Mouse (Mus musculus) kidney, postnatal 0 days (tissue): Measurements from ENCODE around the gene Sbsn. TPM values are rescaled to one million over a fixed set of nuclear protein-coding genes. Genes with fewer than 3 reads are reported as not detected.

ENCODE experiments used
- ATAC-seq: fragments of 200-750 bp; cut with Nextera tagmentation; replicated peaks from 2 replicates; pipeline ENCODE4 v1.8.0; 2017; ENCODE audit warnings: low read depth, moderate number of reproducible peaks, moderate TSS enrichment, moderate library complexity; ENCODE audit not compliant: low FRiP score
- DNase-seq: peaks from one replicate; pipeline ENCODE4 v3.0.0-alpha.2; 2016; ENCODE audit warnings: low spot score
- H3K27ac ChIP-seq: fragments of 300-500 bp; sonication (generic); 2 replicates; pipeline ENCODE4 v1.5.1; 2014; ENCODE audit warnings: mild to moderate bottlenecking
- H3K27me3 ChIP-seq: fragments of 300-500 bp; sonication (generic); 2 replicates; pipeline ENCODE4 v1.6.1; 2014; ENCODE audit warnings: low read length, mixed read lengths; ENCODE audit not compliant: insufficient read depth
- H3K36me3 ChIP-seq: fragments of 300-500 bp; sonication (generic); 2 replicates; pipeline ENCODE4 v1.6.1; 2014; ENCODE audit warnings: low read length, mixed read lengths; ENCODE audit not compliant: insufficient read depth
- H3K4me1 ChIP-seq: fragments of 300-500 bp; sonication (generic); replicated peaks from 2 replicates; pipeline ENCODE4 v1.6.1; 2014; ENCODE audit warnings: antibody characterized with exemption, low read length, mixed read lengths; ENCODE audit not compliant: insufficient read depth
- H3K4me2 ChIP-seq: fragments of 300-500 bp; sonication (generic); 2 replicates; pipeline ENCODE4 v1.6.1; 2014; ENCODE audit warnings: mild to moderate bottlenecking, low read length, moderate library complexity, mixed read lengths
- H3K4me3 ChIP-seq: fragments of 300-500 bp; sonication (generic); replicated peaks from 2 replicates; pipeline ENCODE4 v1.5.1; 2014; ENCODE audit warnings: low read depth, low read length
- H3K9ac ChIP-seq: fragments of 300-500 bp; sonication (generic); 2 replicates; pipeline ENCODE4 v1.6.1; 2014; ENCODE audit warnings: low read depth, low read length
- H3K9me3 ChIP-seq: fragments of 300-500 bp; sonication (generic); replicated peaks from 2 replicates; pipeline ENCODE4 v1.6.1; 2016; ENCODE audit warnings: low read length, inconsistent platforms, mixed read lengths
- CTCF ChIP-seq: IDR thresholded peaks from 2 replicates; pipeline ENCODE4 v1.5.1; 2016; ENCODE audit warnings: antibody characterized with exemption, low read depth, mild to moderate bottlenecking, moderate library complexity
- WGBS: fragments of 180-500 bp; shearing (Covaris S2); extraction: QIAGEN DNeasy Blood & Tissue Kit; methylation state at CpG from one replicate; pipeline ENCODE4 v1.1.7; 2014; 5-methylcytosine and 5-hydroxymethylcytosine counted together
- polyA plus RNA-seq: library from polyadenylated mRNA; unstranded; fragments of >200 nt; fragmentation: Nextera tagmentation; extraction: Ambion mirVana; gene quantifications from 2 replicates; pipeline ENCODE4 v1.2.1, GENCODE M21; 2015

The Sbsn gene
- polyA plus RNA-seq, 1 experiment from 2014 or later: 2.5 TPM

DNA sequence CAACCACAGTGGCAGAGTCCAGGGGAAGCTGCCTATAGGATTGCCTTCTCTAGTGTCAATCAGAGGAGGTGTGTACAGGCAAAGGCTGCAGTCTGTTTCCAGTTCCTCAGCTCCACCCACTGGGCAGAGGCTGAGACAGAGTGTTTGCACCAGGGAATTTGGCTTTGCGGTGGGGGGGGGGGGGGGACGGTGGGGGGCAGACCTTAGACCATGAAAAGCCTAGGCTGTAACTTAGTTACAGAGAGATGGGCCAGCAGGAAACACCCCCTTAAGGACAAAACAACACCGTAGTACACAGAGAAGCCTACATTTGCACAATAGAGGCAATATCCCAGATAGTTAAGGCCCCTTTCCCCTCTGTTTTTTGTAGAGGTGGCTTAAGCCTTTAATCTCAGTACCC lies 5.7 kb downstream of the Sbsn start:
- Histone ChIP-seq H3K9ac (no peak overlapping the region), H3K27ac (no peak overlapping the region), H3K27me3 (no peaks in the 10 kb centered on the region), H3K4me3 (no peak overlapping the region), H3K36me3 (no peaks in the 10 kb centered on the region), H3K4me1 (no peaks in the 10 kb centered on the region), H3K4me2 (no peak overlapping the region), H3K9me3 (no peaks in the 10 kb centered on the region)
- peak; percentile 23; the same call in 1 of the 2 replicates for ATAC-seq
- WGBS: 83% methylated on average over 3 of the region's 3 CpGs
- TF ChIP-seq CTCF: no peak
- DNase-seq: no peak

DNA sequence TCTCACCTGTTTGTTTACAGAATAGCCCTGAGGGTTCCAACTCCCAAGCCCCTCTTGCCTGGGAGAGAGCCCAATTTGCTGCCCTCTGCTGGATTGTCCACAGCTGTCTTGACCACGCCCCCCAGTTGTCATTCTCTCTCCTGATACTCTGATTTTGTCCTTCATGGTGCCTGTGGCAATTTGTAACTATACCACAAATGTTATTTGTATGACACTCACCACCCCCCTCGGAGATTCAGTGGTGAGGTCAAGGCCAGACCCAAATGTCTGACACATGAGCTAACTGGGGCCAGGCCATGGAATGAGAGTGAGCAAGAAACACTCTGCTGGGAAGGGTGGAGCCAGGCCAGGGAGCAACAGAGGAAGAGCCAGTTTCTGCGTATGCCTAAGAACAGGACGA lies 7.6 kb downstream of the Sbsn start:
- H3K36me3 ChIP-seq: no peaks in the 10 kb centered on the region
- H3K4me2 ChIP-seq: no peak overlapping the region
- no peaks in the 10 kb centered on the region for H3K9me3 ChIP-seq
- TF ChIP-seq CTCF: peak; percentile 69
- no peak overlapping the region for H3K9ac ChIP-seq
- ATAC-seq (peak; percentile 34; the same call in 1 of the 2 replicates), DNase-seq (peak; percentile 64)
- no peak overlapping the region for H3K27ac ChIP-seq
- H3K4me3 ChIP-seq: no peak overlapping the region
- H3K4me1 ChIP-seq: no peaks in the 10 kb centered on the region
- 19% methylated on average over 4 of the region's 4 CpGs for WGBS
- no peaks in the 10 kb centered on the region for H3K27me3 ChIP-seq

DNA sequence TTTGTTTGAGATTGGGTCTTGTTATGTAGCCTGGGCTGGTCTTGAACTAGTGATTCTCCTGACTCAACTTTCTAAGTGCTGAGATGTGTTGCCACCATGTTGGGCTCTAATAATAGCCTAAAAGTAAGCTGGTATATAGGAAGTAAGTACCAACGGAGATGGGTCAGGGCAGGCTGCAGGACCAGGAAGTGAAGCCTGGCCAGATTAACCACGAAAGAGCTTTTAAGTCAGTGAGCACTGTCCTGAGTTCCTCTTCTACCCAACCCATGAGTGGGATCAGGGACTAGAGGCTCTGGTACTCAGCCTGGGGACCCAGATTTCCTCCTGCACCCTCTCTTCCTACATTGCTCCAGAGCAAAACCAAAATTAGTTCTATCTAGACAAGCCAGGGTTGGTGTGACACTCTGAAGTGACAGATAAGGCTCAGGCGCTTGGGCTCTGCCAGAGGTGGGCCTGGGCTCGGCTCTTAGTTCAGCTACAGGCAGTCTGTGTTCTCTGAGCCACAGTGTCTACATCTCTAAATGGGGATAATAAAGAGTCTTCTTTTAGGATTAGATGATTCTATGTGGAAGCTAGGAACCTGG lies 10.6 kb downstream of the Sbsn start:
- WGBS: 80% methylated on average over 4 of the region's 4 CpGs
- DNase-seq (no peak), ATAC-seq (no peak)
- H3K9me3 ChIP-seq: no peaks in the 10 kb centered on the region
- no peaks in the 10 kb centered on the region for H3K36me3 ChIP-seq
- no peaks in the 10 kb centered on the region for H3K27me3 ChIP-seq
- no peak overlapping the region for H3K9ac ChIP-seq
- TF ChIP-seq CTCF: no peak
- no peak overlapping the region for H3K27ac ChIP-seq
- H3K4me1 ChIP-seq: no peaks in the 10 kb centered on the region
- H3K4me3 ChIP-seq: no peak overlapping the region
- no peak overlapping the region for H3K4me2 ChIP-seq

DNA sequence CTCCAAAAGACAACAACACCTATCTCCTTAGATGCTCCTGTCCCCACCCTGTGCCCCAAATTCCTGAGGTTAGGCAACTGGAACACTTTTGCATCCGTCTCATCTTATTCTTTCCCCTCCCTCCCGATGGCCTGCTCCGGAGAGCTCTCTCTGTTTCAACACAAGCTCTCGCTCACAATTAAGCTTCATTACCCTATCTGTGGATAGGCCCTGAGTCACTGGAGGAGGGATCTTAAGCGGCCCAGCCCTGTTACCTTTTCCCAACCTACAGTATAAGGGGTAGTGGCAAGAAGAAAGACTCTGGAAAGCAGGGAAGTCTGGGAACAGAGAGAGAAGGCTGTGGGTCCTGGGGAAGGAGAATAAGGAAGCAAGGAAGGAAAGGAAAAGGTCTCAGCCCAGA lies 12.2 kb downstream of the Sbsn start, which contains the start of gene Dmkn:
Dmkn (plus strand) TSS at position 301 of the 400 bp plus-strand sequence.
- H3K4me1 ChIP-seq: no peaks in the 10 kb centered on the region
- no peaks in the 10 kb centered on the region for H3K9me3 ChIP-seq
- ATAC-seq: no peak
- no peak within 1 kb of the TSS for H3K27ac ChIP-seq
- no peak within 1 kb of the TSS for H3K4me3 ChIP-seq
- no peaks in the 10 kb centered on the region for H3K27me3 ChIP-seq
- TF ChIP-seq CTCF: no peak
- no peak for DNase-seq
- H3K4me2 ChIP-seq: no peak within 1 kb of the TSS
- WGBS: 33% methylated on average over 5 of the region's 5 CpGs
- H3K9ac ChIP-seq: no peak within 1 kb of the TSS
- H3K36me3 ChIP-seq: no peaks in the 10 kb centered on the region

DNA sequence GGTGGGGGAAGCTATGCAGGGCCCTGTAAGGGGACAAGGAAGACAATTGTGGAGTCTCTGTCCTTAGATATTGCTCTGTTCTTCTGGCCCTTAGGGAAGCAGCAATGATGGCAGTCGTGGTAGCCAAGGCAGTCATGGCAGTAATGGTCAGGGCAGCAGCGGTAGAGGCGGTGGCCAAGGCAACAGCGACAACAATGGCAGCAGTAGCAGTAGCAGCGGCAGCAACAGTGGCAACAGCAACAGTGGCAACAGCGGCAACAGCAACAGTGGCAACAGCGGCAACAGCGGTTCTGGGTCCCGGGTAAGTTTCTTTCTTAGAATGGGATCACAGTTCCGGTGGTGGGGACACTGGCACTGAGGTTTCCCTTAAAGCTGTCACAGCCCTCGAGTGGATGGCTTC lies 13.9 kb downstream of the Sbsn start:
- Histone ChIP-seq H3K36me3 (no peaks in the 10 kb centered on the region), H3K4me1 (no peaks in the 10 kb centered on the region), H3K4me3 (no peak overlapping the region), H3K27ac (no peak overlapping the region), H3K27me3 (no peaks in the 10 kb centered on the region), H3K9ac (no peak overlapping the region), H3K9me3 (no peaks in the 10 kb centered on the region), H3K4me2 (no peak overlapping the region)
- ATAC-seq (no peak), DNase-seq (no peak)
- no peak for TF ChIP-seq CTCF
- 29% methylated on average over 11 of the region's 11 CpGs for WGBS

DNA sequence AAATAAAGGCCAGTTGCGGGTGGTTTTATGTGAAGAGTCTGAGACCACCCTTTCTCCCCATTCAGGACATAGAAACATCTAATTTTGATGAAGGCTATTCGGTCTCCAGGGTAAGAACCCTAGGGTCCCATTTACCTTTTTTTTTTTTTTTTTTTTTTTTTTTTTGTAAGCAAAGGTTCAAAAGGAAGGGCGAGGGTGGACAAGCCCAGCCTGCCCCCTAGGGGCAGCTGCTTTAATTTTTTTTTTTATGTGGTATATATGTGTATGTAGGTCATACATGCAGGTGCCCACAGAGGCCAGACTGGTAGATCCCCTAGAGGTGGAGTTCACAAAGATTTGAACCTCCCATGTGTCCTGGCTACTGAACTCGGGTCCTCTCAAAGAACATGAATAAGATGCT lies 15.1 kb downstream of the Sbsn start:
- Histone ChIP-seq H3K4me2 (no peak overlapping the region), H3K4me3 (no peak overlapping the region), H3K9ac (no peak overlapping the region), H3K9me3 (no peaks in the 10 kb centered on the region), H3K27me3 (no peaks in the 10 kb centered on the region), H3K27ac (no peak overlapping the region), H3K36me3 (no peaks in the 10 kb centered on the region), H3K4me1 (no peaks in the 10 kb centered on the region)
- WGBS: 91% methylated on average over 4 of the region's 4 CpGs
- no peak for DNase-seq
- ATAC-seq: no peak
- no peak; the same call in 1 of the 2 replicates for TF ChIP-seq CTCF

DNA sequence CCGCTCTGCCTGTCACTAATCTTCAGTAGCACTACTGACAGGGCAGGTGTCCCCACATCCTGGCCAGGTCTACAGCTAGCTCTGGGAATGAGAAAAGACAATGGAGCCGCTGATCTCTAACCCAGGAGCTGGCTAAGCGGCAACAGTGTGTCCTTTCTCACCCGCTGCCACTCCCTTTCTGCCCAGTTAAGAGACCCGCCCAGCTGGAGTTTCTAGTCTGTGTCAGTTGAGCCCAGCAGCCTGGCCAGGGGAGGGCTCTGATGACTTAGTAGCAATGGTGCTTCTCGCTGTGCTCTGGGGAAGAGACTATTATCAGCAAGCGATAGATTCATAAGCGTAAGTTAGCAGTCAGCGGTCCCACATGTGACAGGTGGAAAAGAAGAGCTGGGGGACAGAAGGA lies 18.0 kb downstream of the Sbsn start:
- WGBS: 30% methylated on average over 9 of the region's 9 CpGs
- no peak overlapping the region for H3K9ac ChIP-seq
- H3K27ac ChIP-seq: no peak overlapping the region
- no peak overlapping the region for H3K4me2 ChIP-seq
- DNase-seq (no peak), ATAC-seq (no peak)
- H3K36me3 ChIP-seq: no peaks in the 10 kb centered on the region
- no peak overlapping the region for H3K4me3 ChIP-seq
- TF ChIP-seq CTCF: no peak
- no peaks in the 10 kb centered on the region for H3K27me3 ChIP-seq
- no peaks in the 10 kb centered on the region for H3K9me3 ChIP-seq
- no peaks in the 10 kb centered on the region for H3K4me1 ChIP-seq
